In genomic region chr2:147187061-147187870, GRCm38 (mm10) we compare ENCODE assay signal across 12 mouse cellular contexts. TPM values are rescaled to one million over a fixed set of nuclear protein-coding genes. Genes with fewer than 3 reads are reported as not detected.
DNase-seq lines count a peak whose midpoint lies in the region; ATAC-seq and TF ChIP-seq lines count a peak whose summit lies in the region.
"Had no signal": no experiment of that assay in that cellular context is flagged by ENCODE, and none has a peak within 500 bp of the region (broad histone marks: within the 10 kb centered on the region; RNA-seq: fewer than 3 reads in every experiment).

No protein-coding gene starts in this region.

- H3K4me3 ChIP-seq in lung, embryonic 14.5 days (ENCODE audit: low read depth, low read length): 0 out of 2 replicates have a peak overlapping the region, but pooled peaks have one; percentile 1
- peak overlapping the region; percentile 4; the same call in 1 of the 2 replicates for H3K4me3 ChIP-seq in forebrain, embryonic 13.5 days
- H3K4me3 ChIP-seq in limb, embryonic 15.5 days: 0 out of 2 replicates have a peak overlapping the region, but pooled peaks have one; percentile 2
- H3K4me3 ChIP-seq: myocyte had no signal

- H3K4me2 ChIP-seq in lung, embryonic 14.5 days: no peak overlapping the region; the same call in 1 of the 2 replicates
- H3K4me2 ChIP-seq in forebrain, embryonic 13.5 days: peak overlapping the region; percentile 28; the same call in 1 of the 2 replicates
- no peak overlapping the region for H3K4me2 ChIP-seq in limb, embryonic 15.5 days
- H3K4me2 ChIP-seq: heart, embryonic 15.5 days had no signal

- ATAC-seq in lung, embryonic 14.5 days (ENCODE audit: insufficient read depth): no peak
- ATAC-seq in forebrain, embryonic 13.5 days: no peak
- no peak; the same call in 1 of the 2 replicates for ATAC-seq in limb, embryonic 15.5 days (ENCODE audit: insufficient number of reproducible peaks, low FRiP score, low TSS enrichment, low read depth)
- ATAC-seq: Patski had no signal

- H3K27ac ChIP-seq in lung, embryonic 14.5 days (ENCODE audit: low read depth): no peak overlapping the region
- H3K27ac ChIP-seq in forebrain, embryonic 13.5 days: no peak overlapping the region
- H3K27ac ChIP-seq in limb, embryonic 15.5 days: no peak overlapping the region
- H3K27ac ChIP-seq: heart, embryonic 15.5 days; liver, embryonic 14.5 days had no signal

- H3K36me3 ChIP-seq in lung, embryonic 14.5 days (ENCODE audit: insufficient read depth): no peaks in the 10 kb centered on the region
- no peaks in the 10 kb centered on the region for H3K36me3 ChIP-seq in forebrain, embryonic 13.5 days (ENCODE audit: poor library complexity, severe bottlenecking)
- H3K36me3 ChIP-seq in limb, embryonic 15.5 days: no peaks in the 10 kb centered on the region
- H3K36me3 ChIP-seq: heart, embryonic 15.5 days had no signal

- peaks cover 95% of the 10 kb centered on the region for H3K27me3 ChIP-seq in lung, embryonic 14.5 days (ENCODE audit: insufficient read depth, low read length)
- peaks cover 95% of the 10 kb centered on the region for H3K27me3 ChIP-seq in forebrain, embryonic 13.5 days
- H3K27me3 ChIP-seq in limb, embryonic 15.5 days: peaks cover 94% of the 10 kb centered on the region

- under 1% methylated on average over 31 of the region's 33 CpGs for WGBS in lung, embryonic 14.5 days
- under 1% methylated on average over 28 of the region's 33 CpGs for WGBS in forebrain, embryonic 13.5 days
- under 1% methylated on average over 30 of the region's 33 CpGs for WGBS in limb, embryonic 15.5 days

- no peaks in the 10 kb centered on the region for H3K4me1 ChIP-seq in lung, embryonic 14.5 days (ENCODE audit: insufficient read depth)
- H3K4me1 ChIP-seq in forebrain, embryonic 13.5 days: peaks cover 36% of the 10 kb centered on the region
- peaks cover 32% of the 10 kb centered on the region for H3K4me1 ChIP-seq in limb, embryonic 15.5 days

- no peak for DNase-seq in lung, embryonic 14.5 days
- no peak for DNase-seq in lung, postnatal 25 days (ENCODE audit: low spot score)
- no peak for DNase-seq in frontal cortex, postnatal 14 days (ENCODE audit: low spot score in 2 of 2)
- DNase-seq in adrenal gland, postnatal 36 days: no peak
- no peak for DNase-seq in lung, adult 18-20 months

- H3K9me3 ChIP-seq in lung, embryonic 14.5 days (ENCODE audit: low read depth, low read length): no peaks in the 10 kb centered on the region
- no peaks in the 10 kb centered on the region for H3K9me3 ChIP-seq in forebrain, embryonic 13.5 days (replicated peaks)
- H3K9me3 ChIP-seq in limb, embryonic 15.5 days: no peaks in the 10 kb centered on the region
- H3K9me3 ChIP-seq: heart, embryonic 15.5 days had no signal

- no peak overlapping the region for H3K9ac ChIP-seq in lung, embryonic 14.5 days
- no peak overlapping the region for H3K9ac ChIP-seq in forebrain, embryonic 13.5 days
- H3K9ac ChIP-seq in limb, embryonic 15.5 days: no peak overlapping the region
- H3K9ac ChIP-seq: heart, embryonic 15.5 days; liver, embryonic 14.5 days had no signal

- no peak for TF ChIP-seq CTCF in lung, embryonic 14.5 days (IDR thresholded peaks at IDR 0.05; ENCODE audit: low read depth)

RNA-seq across cellular contexts. Expression of gene Nkx2-2, which starts 6.8 kb away (rescaled TPM):
- polyA plus RNA-seq in lung, embryonic 14.5 days (2014; fragmentation: Nextera tagmentation; extraction: Ambion mirVana): not detected in 2 replicates
- polyA plus RNA-seq in forebrain, embryonic 13.5 days (2015; fragmentation: Nextera tagmentation; extraction: Ambion mirVana): 3.1 and 3.2 TPM in 2 replicates
- polyA plus RNA-seq in limb, embryonic 15.5 days (2015; fragmentation: Nextera tagmentation; extraction: Ambion mirVana): 0.11 TPM in 1 of 2 replicates, not detected in the other
- total RNA-seq in adrenal gland, postnatal 36 days (2021): not detected
- polyA plus RNA-seq: heart, embryonic 15.5 days; myocyte; Patski; urinary bladder, adult 2 months had no signal
